Mouse (Mus musculus) liver, embryonic 14.5 days (tissue): Measurements from ENCODE around the gene Igf1r.

Experiments used
- CTCF ChIP-seq: IDR thresholded peaks from 2 replicates; pipeline ENCODE4 v1.5.1; 2016; ENCODE audit warnings: antibody characterized with exemption, low read depth, control low read depth
- EP300 ChIP-seq: IDR thresholded peaks from 2 replicates; pipeline ENCODE4 v1.6.1; 2016; ENCODE audit warnings: antibody characterized with exemption, low read depth

DNA sequence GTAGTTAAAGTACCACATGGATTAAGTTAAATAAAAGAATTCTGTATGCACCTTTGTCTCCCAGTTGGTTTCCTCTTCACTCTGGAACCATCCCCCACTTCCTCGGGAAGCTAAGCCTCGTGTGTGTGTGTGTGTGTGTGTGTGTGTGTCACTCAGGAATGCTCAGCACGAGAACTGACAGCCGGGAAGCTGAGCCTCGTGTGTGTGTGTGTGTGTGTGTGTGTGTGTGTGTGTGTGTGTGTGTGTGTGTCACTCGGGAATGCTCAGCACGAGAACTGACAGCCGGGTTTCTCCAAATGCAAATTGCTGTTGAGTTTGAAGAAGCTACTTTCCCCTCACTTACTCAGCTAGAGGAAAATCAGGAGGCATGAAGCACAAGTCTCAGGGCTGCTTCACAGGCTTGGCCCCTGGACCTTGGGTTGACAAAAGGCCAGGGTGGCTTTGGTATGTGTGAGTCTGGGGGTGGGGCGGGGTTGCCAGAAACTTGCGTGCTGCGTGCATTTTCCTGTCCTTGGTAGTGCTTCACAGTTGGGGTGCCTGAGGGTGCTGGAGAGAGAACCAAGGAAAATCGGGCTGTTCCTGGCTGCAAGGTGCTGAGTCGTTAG, 281.1 kb downstream of the Igf1r start:
- TF ChIP-seq EP300, result no peak
- TF ChIP-seq CTCF, result no peak
